Mouse (Mus musculus): ENCODE measurements around the gene Zfp706. TPM values are rescaled to one million over a fixed set of nuclear protein-coding genes. Genes with fewer than 3 reads are reported as not detected.

The Zfp706 gene
- 509 and 547 TPM in 2 replicates for polyA plus RNA-seq (2016; fragmentation: Nextera tagmentation; extraction: Ambion mirVana)

DNA sequence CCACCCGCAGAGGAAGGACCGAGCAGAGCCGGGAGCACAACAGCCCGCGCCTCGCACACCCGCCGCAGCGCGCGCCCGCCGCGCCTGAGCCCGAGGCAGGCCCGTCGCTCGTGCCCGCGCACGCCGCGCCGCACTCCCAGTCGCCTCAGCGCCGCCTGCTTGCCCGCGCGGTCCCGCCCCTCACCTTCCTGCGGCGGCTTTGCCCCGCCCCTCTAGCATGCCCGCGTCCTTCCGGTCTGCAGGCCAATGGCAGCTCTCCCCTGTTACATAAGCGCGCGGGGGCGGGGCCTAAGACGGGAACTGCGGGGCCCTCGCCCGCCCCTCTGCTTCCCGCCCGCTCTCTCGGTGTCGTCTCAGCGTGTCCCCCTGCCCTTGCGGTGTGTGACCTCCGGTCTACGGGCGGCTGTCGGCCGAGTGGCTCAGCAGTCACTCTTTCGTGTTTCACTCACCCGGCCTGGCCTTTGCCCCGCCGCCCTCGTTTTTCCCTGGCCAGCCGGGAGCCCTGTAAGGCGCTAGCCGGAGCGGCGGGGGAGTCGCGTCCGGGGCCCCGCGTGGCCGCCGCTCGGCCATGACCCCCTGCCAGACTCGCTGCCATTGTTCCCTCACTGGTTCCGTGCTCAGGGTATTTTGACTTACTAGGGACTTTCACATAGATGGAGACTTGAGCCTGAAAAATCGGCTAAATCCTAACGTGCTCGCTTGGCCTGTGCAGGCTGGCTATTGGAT is at the start of gene Zfp706:
Gene Zfp706 (minus strand): TSS at position 541 of the 726 bp plus-strand sequence.
- peaks cover 30% of the 10 kb centered on the region for H3K4me1 ChIP-seq
- H3K4me3 ChIP-seq, result peak within 1 kb of the TSS; percentile 91
- H3K36me3 ChIP-seq, result peaks cover 32% of the 10 kb centered on the region
- H3K27me3 ChIP-seq (ENCODE audit: low read depth, poor library complexity, severe bottlenecking), result no peaks in the 10 kb centered on the region
- H3K9me3 ChIP-seq (replicated peaks), result no peaks in the 10 kb centered on the region
- H3K27ac ChIP-seq, result peak within 1 kb of the TSS; percentile 100
- peak; percentile 99 for DNase-seq (ENCODE audit: low spot score)
- under 1% methylated on average over 73 of the region's 79 CpGs for WGBS

DNA sequence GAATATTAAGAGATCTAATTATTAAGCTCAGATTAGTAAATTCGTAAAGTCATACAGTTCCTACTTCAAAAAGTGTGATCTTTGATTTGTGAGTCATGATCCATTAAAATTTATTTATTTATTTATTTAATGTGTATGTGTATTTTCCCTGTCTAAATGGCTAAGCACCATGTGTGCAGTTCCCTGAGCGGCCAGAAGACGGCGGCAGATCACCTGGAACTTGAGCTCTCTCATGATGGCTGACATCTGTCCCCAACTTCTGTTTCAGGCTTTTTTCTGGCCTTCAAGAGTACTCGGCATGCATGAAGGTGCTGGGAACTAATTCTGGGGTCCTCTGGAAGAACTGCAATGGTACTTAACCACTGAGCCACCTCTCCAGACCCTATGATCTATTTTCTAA is 47.0 kb upstream of the Zfp706 start:
- WGBS, result 96% methylated on average over 5 of the region's 5 CpGs
- no peaks in the 10 kb centered on the region for H3K36me3 ChIP-seq
- H3K4me1 ChIP-seq, result peaks cover 23% of the 10 kb centered on the region
- no peak overlapping the region for H3K27ac ChIP-seq
- no peaks in the 10 kb centered on the region for H3K27me3 ChIP-seq (ENCODE audit: low read depth, poor library complexity, severe bottlenecking)
- no peaks in the 10 kb centered on the region for H3K9me3 ChIP-seq (replicated peaks)
- no peak overlapping the region for H3K4me3 ChIP-seq
- DNase-seq (ENCODE audit: low spot score), result no peak

DNA sequence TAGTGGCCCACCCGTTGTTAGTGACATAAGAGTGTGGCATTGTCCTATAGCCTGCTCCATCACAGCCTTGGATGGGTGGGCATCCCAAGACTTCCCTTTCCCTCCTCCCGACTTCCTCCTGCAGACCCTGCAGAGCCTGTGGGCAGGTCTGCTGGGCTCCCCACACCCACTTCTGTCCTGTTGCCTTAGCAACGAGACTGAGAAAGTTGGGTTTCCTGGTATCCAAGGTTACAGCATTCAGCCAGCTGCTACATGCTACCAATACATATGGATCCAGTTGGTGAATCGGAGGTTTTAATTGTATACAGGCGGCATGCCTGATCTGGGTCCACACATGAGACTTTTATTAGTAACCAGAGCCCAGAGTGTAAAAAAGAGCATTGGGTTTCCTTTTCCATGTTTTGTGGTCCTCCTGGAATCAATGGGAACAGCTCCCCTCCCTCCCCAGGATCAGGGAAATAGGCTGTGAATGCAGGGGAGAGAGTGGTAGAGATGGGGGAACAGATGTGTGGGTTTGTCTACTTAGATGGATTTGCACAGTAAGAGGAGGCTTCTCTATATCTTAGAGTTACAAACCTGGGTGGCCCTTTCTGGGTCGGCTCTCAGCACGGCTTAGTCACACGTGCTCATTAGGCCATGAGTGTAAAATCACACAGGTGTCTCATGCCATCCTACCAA is 45.7 kb upstream of the Zfp706 start:
- Histone ChIP-seq H3K36me3 (no peaks in the 10 kb centered on the region), H3K4me3 (peak overlapping the region; percentile 24), H3K27me3 (ENCODE audit: low read depth, poor library complexity, severe bottlenecking) (no peaks in the 10 kb centered on the region), H3K27ac (peak overlapping the region; percentile 92), H3K4me1 (peaks cover 23% of the 10 kb centered on the region), H3K9me3 (replicated peaks) (no peaks in the 10 kb centered on the region)
- DNase-seq (ENCODE audit: low spot score), result peak; percentile 80
- WGBS, result 37% methylated on average over 8 of the region's 8 CpGs

DNA sequence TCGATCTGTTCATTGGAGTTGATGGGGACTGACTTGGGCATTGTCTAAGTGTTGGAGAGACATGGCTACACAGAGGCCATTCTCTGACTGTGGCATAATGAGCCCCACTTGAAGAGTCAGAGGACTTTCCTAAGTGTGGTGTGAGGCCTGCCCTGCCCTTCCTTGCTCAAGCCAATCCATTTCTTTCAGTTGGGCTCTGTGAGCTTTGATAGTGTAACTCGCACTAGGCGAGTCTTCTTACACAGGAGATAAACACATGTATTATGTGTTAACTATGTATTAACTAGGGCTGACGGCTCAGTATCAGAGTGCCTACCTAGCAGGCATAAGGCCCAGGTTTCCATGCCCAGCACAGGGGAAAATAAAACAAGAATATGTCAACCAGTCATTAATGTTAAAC is 39.8 kb upstream of the Zfp706 start:
- 96% methylated on average over 4 of the region's 4 CpGs for WGBS
- DNase-seq (ENCODE audit: low spot score), result no peak
- Histone ChIP-seq H3K4me3 (no peak overlapping the region), H3K4me1 (peaks cover 10% of the 10 kb centered on the region), H3K27ac (no peak overlapping the region), H3K9me3 (replicated peaks) (no peaks in the 10 kb centered on the region), H3K36me3 (no peaks in the 10 kb centered on the region), H3K27me3 (ENCODE audit: low read depth, poor library complexity, severe bottlenecking) (no peaks in the 10 kb centered on the region)

DNA sequence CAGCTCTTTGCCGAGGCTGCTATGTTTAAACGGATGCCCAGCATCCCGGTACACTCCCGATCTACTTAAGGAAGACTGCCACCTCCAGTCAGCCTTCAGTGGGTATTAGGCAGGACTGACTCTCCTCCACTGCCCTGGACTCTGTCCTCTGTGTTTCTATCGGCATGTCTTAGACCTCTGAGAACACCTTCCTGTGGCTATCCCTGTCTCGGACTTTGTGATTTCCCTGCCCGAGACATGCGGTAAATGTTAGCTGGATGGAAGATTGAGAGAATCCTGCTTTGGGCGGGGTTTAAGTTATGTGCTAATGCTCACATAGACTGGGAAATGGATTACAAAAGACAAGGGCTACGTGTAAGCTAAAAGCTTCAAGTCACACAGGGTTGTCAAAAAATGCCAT is 39.0 kb upstream of the Zfp706 start:
- WGBS, result 93% methylated on average over 10 of the region's 10 CpGs
- H3K4me1 ChIP-seq, result peaks cover 6% of the 10 kb centered on the region
- no peaks in the 10 kb centered on the region for H3K27me3 ChIP-seq (ENCODE audit: low read depth, poor library complexity, severe bottlenecking)
- no peak for DNase-seq (ENCODE audit: low spot score)
- H3K27ac ChIP-seq, result no peak overlapping the region
- H3K36me3 ChIP-seq, result no peaks in the 10 kb centered on the region
- no peak overlapping the region for H3K4me3 ChIP-seq
- no peaks in the 10 kb centered on the region for H3K9me3 ChIP-seq (replicated peaks)

DNA sequence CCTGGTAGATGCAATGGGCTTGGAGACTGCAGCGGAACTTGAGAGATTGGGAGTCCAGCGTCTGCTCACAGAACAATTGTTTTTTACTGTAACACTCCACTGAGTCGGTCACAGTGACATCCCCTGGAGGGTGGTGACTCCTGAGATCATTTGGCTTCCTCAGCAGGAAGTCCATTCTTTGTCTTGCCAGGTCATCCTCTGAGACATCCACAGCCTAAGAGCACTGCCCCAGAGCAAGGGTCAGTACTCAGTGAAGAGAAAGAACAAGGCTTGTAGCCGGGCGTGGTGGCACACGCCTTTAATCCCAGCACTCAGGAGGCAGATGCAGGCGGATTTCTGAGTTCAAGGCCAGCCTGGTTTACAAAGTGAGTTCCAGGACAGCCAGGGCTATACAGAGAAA is 38.6 kb upstream of the Zfp706 start:
- Histone ChIP-seq H3K36me3 (no peaks in the 10 kb centered on the region), H3K4me3 (no peak overlapping the region), H3K9me3 (replicated peaks) (no peaks in the 10 kb centered on the region), H3K27ac (no peak overlapping the region), H3K27me3 (ENCODE audit: low read depth, poor library complexity, severe bottlenecking) (no peaks in the 10 kb centered on the region), H3K4me1 (peaks cover 6% of the 10 kb centered on the region)
- DNase-seq (ENCODE audit: low spot score), result no peak
- 88% methylated on average over 7 of the region's 7 CpGs for WGBS

DNA sequence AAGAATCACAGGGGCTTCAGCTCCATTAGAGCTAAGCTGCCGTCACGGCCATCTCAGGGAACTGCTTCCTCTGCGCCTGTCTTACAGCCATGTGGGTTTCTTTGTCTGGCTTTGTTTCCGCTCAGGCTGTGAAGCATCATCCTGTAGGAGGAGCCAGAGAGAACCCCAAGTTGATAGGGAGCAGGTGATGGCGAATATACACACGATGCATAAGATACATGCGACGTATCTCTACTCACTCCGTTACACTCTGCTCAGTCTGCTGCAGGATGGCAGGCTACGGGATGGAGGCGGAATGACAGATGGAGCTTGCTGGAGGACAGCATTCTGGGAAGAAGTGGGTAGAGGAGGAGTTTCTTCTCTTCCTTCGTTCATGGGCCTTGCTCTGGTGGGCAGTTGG is 37.9 kb upstream of the Zfp706 start:
- H3K36me3 ChIP-seq, result no peaks in the 10 kb centered on the region
- H3K27ac ChIP-seq, result peak overlapping the region; percentile 70
- no peak for DNase-seq (ENCODE audit: low spot score)
- H3K4me3 ChIP-seq, result no peak overlapping the region
- WGBS, result 88% methylated on average over 12 of the region's 12 CpGs
- H3K27me3 ChIP-seq (ENCODE audit: low read depth, poor library complexity, severe bottlenecking), result no peaks in the 10 kb centered on the region
- no peaks in the 10 kb centered on the region for H3K9me3 ChIP-seq (replicated peaks)
- peaks cover 6% of the 10 kb centered on the region for H3K4me1 ChIP-seq

DNA sequence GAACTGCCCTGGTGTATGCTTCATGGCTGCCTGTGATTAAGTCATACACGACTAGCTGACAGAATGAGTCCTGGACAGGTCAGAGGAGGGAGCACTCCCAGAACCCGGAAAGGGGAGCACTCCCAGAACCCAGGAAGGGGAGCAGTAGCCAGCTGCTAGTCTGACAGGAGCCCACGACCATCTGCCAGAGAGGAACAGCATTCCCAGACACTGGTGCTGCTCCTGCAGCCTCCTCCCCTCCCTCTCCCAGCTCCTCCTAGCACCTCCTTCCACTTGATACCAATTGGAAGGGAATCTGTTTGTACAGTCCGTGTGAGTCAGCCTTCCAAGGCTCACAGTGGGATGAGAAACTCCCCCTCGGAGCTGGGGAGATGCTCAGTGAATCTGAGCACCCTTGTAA is 35.0 kb upstream of the Zfp706 start:
- H3K27ac ChIP-seq, result 0 out of 2 replicates have a peak overlapping the region, but pooled peaks have one; percentile 30
- no peak overlapping the region for H3K4me3 ChIP-seq
- no peaks in the 10 kb centered on the region for H3K27me3 ChIP-seq (ENCODE audit: low read depth, poor library complexity, severe bottlenecking)
- DNase-seq (ENCODE audit: low spot score), result no peak
- 32% methylated on average over 5 of the region's 5 CpGs for WGBS
- H3K36me3 ChIP-seq, result no peaks in the 10 kb centered on the region
- no peaks in the 10 kb centered on the region for H3K9me3 ChIP-seq (replicated peaks)
- H3K4me1 ChIP-seq, result peaks cover 6% of the 10 kb centered on the region

DNA sequence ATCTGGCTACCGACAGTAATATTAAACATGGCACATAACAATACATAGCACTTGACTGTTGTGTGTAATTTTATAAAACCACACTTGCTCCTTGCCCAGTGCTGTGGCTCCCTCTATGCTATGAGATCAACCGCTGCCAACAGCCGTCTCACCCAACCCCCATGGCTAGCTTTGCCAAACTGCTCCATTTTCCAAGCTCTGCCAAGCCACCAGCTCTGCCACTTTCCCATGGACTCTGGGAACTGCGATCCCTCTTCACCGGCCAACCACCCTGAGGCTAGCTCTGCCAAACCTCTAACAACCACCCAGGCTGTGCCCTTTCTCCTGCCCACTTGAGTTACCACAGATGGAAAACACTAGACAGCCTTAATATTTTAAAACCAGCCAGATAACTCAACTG is 33.6 kb upstream of the Zfp706 start:
- Histone ChIP-seq H3K4me1 (peaks cover 10% of the 10 kb centered on the region), H3K36me3 (no peaks in the 10 kb centered on the region), H3K27ac (no peak overlapping the region), H3K9me3 (replicated peaks) (no peaks in the 10 kb centered on the region), H3K4me3 (no peak overlapping the region), H3K27me3 (ENCODE audit: low read depth, poor library complexity, severe bottlenecking) (no peaks in the 10 kb centered on the region)
- no peak for DNase-seq (ENCODE audit: low spot score)
- 94% methylated on average over 5 of the region's 5 CpGs for WGBS

DNA sequence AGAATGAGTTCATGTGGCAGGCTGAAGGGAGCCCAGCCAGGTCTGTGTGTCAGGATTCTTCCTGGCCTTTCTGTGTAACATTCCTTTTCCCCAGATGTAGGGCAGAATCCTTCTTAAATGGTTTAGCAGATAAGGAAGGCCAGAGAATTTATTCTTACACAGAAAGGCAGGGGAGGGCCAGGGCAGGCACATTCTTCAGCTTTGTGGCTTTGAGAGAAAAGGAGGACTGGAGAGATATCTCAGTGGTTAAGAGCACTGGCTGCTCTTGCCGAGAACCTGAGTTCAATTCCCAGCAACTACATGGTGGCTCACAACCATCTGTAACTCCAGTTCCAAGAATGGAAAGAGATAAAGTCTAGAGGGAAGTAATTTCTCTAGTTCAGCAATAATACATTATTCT is 31.1 kb upstream of the Zfp706 start:
- Histone ChIP-seq H3K27ac (no peak overlapping the region), H3K4me3 (no peak overlapping the region), H3K36me3 (no peaks in the 10 kb centered on the region), H3K9me3 (replicated peaks) (no peaks in the 10 kb centered on the region), H3K27me3 (ENCODE audit: low read depth, poor library complexity, severe bottlenecking) (no peaks in the 10 kb centered on the region), H3K4me1 (peaks cover 10% of the 10 kb centered on the region)
- DNase-seq (ENCODE audit: low spot score), result no peak
- 63% methylated on average over 1 of the region's 1 CpGs for WGBS

DNA sequence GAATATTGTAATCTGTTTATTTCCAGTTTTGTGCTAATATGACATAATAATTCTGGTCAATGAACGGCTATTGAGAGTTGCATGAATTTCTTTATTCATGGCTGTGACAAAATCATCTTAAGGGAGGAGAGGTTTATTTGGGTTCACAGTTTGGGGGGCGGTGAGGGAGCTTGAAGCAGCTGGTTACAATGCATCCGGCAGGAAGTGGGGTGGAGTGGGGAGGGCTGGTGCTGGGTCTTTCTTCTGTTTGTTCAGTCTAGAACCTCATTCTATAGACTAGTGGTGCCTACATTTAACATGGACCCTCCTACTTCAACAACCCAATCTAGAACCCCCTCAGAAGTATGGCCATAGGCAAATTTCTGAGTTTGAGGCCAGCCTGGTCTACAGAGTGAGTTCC is 30.1 kb upstream of the Zfp706 start:
- 92% methylated on average over 3 of the region's 3 CpGs for whole genome bisulfite sequencing
- Histone ChIP-seq H3K9me3 (replicated peaks) (no peaks in the 10 kb centered on the region), H3K36me3 (no peaks in the 10 kb centered on the region), H3K4me1 (peaks cover 8% of the 10 kb centered on the region), H3K27ac (no peak overlapping the region), H3K4me3 (no peak overlapping the region), H3K27me3 (ENCODE audit: low read depth, poor library complexity, severe bottlenecking) (no peaks in the 10 kb centered on the region)
- DNase-seq (ENCODE audit: low spot score), result no peak

DNA sequence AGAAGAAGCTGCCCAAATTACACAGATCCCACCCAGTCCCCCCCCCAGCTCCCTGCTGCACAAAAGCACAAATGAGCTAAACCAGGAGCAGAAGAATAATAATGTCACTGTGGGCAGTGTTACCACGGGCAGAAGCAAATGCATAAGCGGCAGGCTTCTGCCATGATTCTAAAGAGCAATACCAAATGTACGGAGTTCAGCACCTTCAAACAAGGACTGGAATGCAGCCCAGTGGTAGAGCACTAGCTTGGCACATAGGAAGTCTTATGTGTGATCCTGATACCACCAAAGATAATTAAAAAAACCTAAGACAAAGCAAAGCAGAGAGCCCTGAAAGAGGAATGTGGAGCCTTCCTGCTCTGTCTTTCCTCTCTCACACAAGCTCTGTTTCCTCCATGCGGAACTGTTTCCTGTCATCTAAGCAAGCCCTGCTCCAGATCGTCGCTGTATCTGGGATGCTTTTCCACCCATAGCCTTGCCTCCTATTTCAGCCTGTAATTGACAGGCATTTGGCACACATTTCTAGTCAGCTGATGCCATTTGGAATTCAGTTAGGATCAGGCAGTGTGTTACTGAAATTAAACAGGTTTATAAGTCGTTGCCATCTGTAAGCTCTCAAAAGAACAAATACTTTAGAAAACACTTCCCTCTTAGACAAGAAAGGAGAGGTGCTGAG is 29.0 kb upstream of the Zfp706 start:
- Histone ChIP-seq H3K36me3 (no peaks in the 10 kb centered on the region), H3K4me1 (peaks cover 7% of the 10 kb centered on the region; the same call in 1 of the 2 replicates), H3K27me3 (ENCODE audit: low read depth, poor library complexity, severe bottlenecking) (no peaks in the 10 kb centered on the region), H3K9me3 (replicated peaks) (no peaks in the 10 kb centered on the region), H3K27ac (no peak overlapping the region), H3K4me3 (no peak overlapping the region)
- DNase-seq (ENCODE audit: low spot score), result no peak
- 62% methylated on average over 7 of the region's 7 CpGs for WGBS

DNA sequence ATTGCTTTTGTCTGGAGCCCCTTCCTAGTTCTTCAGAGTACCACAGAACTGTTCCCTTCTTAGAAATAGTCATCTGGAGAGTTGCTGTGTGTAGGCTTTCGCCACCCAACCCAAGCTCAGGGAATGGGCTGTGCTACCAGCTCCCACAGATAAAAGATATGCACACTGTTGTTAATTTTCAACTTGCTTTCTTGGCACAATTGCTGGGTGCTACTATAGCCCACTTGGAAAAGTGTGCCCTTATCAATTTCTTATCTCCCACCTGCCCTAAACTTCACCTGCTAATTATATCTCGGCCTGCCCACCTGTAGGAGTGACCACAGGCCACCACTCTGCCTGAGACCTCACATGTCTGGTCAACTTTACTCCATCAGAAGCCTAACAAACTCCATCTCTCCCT is 26.6 kb upstream of the Zfp706 start:
- WGBS, result 87% methylated on average over 2 of the region's 2 CpGs
- no peaks in the 10 kb centered on the region for H3K36me3 ChIP-seq
- H3K9me3 ChIP-seq (replicated peaks), result no peaks in the 10 kb centered on the region
- DNase-seq (ENCODE audit: low spot score), result no peak
- no peak overlapping the region for H3K27ac ChIP-seq
- peaks cover 8% of the 10 kb centered on the region; the same call in 1 of the 2 replicates for H3K4me1 ChIP-seq
- H3K4me3 ChIP-seq, result no peak overlapping the region
- no peaks in the 10 kb centered on the region for H3K27me3 ChIP-seq (ENCODE audit: low read depth, poor library complexity, severe bottlenecking)
